Mouse (Mus musculus) megakaryocyte, adult 5-6 weeks (primary cell): ENCODE measurements around the gene Slc30a1. TPM values are rescaled to one million over a fixed set of nuclear protein-coding genes. Genes with fewer than 3 reads are reported as not detected.

Source experiments
- ATAC-seq: 2 replicates; pipeline ENCODE4 v1.8.0; 2016; ENCODE audit warnings: mild to moderate bottlenecking, inconsistent platforms; ENCODE audit not compliant: poor library complexity, severe bottlenecking
- total RNA-seq, 2 experiments: library from RNA; stranded (forward) in 1 of 2; stranded (reverse) in 1 of 2; fragments of 153-499, 151-499 nt in 1 of 2; fragments of 221-1000, 200-1000 nt in 1 of 2; gene quantifications; 2 replicates each; pipeline versions ENCODE4 v1.2.3 to v1.2.4; 2015 to 2017

Slc30a1 gene
- total RNA-seq (2015): 10.1 TPM in 2 replicates
- 11.2 and 12.1 TPM in 2 replicates for total RNA-seq (2017)

GRCm38 (mm10) chr1:191906571-191907430 is at the start of gene Slc30a1:
Gene Slc30a1 (plus strand): TSS chr1:191906767.
- ATAC-seq: peak; percentile 91

DNA sequence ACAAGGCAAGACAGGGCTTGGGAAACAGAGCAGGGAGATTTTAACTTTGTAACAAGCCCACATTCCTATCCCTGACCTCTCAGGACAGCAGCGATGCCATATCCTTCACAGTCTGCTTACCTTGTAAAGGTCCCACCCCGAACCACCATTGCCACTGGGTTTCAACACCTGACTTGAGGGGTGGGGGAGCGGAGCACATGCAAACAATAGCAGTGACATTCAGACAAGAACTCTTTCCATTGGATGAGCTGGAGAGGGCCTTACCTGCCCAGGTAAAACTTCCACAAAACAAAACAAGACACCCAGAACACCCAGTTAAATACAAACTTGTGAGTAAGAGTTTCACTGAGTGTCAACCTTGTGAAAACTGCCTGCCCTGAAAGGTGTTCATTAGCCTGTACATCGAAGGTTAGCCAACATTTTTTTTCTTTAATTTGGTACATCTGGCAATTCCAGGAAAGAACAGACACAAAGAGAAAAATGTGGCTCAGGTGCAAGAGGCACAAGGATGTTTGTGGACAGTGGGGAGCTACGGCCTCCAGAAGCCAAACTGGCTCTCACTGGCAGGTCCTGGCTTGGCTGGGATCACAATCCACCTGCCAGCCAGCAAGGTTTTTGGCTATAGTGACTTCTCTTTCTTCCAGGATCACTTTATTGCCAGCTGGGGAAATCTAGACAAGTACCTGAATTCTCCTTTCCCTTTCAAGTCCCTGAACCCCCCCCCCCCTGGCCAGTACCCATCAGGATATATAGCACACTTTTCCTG is 49.5 kb upstream of the Slc30a1 start:
- no peak for ATAC-seq

GRCm38 (mm10) chr1:191858136-191858535 is 48.4 kb upstream of the Slc30a1 start:
- no peak for ATAC-seq

- ATAC-seq: no peak
These were observed 46.7 kb upstream of the Slc30a1 start for GRCm38 (mm10) chr1:191859847-191860246.

DNA sequence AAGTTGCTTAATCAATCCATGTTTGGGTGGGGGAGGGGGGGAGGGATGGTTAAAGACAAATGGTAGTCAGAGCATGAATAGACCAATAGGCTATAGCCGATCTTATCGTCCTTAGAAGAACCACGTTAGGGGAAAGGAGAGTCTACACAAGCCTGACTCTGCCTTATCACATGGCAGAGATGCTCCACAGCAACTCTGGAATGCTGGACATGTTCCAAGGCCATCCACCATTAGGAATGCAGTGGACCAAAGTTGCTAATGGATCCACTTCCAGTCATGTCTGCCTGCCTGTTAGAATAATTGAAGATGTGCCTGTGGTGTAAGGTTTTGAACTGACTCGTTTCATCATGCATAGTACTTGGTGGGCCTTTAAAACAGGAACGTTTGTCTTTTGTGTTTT is 45.3 kb upstream of the Slc30a1 start:
- no peak for ATAC-seq

- no peak for ATAC-seq
These were observed 42.6 kb upstream of the Slc30a1 start for GRCm38 (mm10) chr1:191863833-191864550.

GRCm38 (mm10) chr1:191864551-191865027 is 42.0 kb upstream of the Slc30a1 start:
- no peak for ATAC-seq

GRCm38 (mm10) chr1:191872076-191872710 is 34.4 kb upstream of the Slc30a1 start:
- no peak for ATAC-seq

DNA sequence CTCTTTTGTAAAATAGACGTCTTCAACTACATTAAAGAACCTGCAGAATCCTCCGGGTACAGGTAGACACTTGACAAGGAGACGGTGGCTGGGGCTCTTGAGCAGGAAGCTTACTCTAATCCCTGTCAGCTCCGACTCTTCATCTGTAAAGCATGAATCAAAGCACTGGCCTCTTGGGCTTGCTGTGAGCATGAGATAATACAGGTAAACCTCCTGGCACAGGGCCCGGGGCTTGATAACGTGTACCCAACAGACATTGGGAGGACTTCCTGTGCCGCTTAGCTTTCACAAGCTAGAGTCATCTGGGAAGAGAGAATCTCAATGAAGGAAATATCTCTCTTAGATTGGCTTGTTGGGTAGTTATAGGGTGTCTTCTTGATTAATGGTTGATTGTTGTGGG is 31.6 kb upstream of the Slc30a1 start:
- no peak for ATAC-seq

GRCm38 (mm10) chr1:191875683-191876305 is 30.8 kb upstream of the Slc30a1 start:
- ATAC-seq: peak; percentile 94

GRCm38 (mm10) chr1:191877681-191878080 is 28.9 kb upstream of the Slc30a1 start:
- no peak for ATAC-seq

GRCm38 (mm10) chr1:191878518-191878921 is 28.0 kb upstream of the Slc30a1 start:
- no peak for ATAC-seq

DNA sequence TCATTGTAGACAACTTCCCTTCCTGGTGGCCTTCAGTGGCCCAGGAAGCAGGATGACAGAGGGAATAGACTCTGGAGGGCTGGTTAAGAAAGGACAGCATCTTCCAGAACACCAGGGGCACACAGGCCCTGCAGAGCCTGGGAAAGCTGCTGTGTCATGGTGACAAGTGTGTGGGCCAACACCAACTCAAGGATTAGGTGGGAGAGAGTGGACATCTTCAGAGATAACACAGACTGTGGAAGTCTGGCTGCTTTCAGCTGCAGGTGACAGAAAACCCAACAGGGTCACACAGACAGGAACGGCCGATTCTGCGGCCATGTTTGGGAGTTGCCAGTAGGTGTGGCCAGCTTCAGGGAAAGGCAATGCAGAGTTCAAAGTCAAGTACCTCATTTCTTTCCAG is 26.3 kb upstream of the Slc30a1 start:
- no peak for ATAC-seq

GRCm38 (mm10) chr1:191880921-191881609 is 25.5 kb upstream of the Slc30a1 start:
- peak; percentile 46 for ATAC-seq

DNA sequence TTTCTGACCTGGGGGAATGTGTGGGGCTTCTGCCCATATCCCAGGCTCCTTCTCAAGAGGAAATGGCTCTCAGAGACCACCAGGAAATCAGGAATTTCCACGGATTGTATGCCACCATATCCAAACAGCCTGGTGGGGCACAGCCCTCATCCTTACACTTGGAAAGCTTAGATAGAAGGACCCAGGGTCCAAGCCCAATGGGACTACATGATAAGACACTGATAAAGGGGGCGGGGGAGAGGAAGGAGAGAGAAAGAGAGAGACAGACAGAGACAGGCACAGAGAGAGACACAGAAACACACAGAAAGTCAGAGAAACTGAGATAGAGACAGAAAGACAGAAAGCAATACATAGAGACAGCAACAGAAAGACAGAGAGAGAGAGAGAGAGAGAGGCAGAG is 24.9 kb upstream of the Slc30a1 start:
- ATAC-seq: no peak

DNA sequence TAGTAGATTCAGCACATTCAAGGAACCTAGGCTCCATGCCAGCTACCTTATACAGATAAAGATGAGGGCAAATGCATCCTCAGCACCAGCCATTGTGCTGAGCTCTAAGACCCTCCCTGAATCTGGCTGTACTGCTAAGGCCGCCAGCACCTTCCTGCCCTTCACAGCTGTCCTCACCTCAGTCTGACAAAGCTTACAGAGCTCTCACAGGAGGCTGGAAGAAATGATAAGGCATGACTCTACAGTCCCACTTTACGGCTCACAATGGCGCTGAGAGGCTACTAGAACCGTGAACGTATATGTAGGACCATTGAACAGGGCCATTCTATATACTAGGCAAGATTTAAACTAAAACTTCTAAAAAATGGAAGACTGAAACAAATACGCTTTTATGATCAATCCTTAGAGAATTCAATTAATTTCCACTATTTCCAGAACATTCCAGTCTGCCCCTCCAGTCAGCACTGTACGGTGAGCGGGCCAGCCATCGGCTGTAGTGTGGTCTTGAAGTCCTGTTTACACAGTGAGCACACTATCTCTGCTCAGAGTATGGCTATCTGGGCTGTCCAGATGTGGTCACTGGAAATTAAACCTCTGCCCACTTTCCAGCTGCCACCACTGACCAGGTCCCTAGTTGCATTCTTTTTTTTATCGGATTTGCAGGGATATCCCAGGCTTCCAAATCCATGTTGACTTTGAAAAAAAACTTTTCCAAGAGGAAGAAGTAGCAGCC is 23.9 kb upstream of the Slc30a1 start:
- ATAC-seq: no peak

DNA sequence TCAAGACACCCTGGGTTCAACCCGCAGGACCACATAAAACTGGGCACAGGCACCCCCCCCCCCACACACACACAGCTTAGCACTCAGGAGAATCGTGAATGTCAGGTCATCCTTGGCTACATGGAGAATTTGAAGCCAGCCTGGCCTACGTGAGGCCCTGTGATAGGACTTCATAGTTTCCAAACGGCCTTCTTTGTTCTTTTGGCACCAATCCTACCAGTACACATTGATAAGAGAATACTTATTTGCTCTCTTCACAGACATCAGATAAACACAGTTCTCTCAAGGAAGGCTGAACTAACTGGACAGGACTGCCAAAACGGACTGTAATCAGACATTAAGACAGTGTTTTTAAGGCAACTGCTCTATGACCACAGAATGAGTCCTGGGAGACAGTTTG is 22.9 kb upstream of the Slc30a1 start:
- no peak for ATAC-seq

DNA sequence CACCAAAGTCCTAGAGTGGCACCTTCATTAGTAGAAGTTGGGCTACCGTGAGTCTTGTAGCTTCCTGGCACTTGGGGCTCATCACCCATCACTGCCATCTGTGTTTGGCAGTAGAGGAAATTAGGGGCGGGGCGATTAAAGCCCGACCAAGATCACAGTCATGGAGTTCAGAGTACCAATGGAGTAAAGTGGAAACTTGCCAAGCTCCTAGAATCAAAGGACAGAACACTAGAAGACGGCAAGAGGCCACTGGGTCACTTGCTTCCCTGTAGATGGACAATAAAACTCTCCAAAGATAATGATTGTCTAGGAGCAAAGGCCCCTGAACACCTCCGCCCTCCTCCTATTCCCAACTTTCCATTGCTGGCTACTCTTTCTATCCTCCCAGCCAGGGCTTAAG is 14.7 kb upstream of the Slc30a1 start:
- no peak for ATAC-seq

GRCm38 (mm10) chr1:191894386-191894785 is 12.2 kb upstream of the Slc30a1 start:
- ATAC-seq: peak; percentile 96
